Mouse (Mus musculus) cerebellum, adult 2 months (tissue): ENCODE measurements around the gene Tsc2. TPM values are rescaled to one million over a fixed set of nuclear protein-coding genes. Genes with fewer than 3 reads are reported as not detected.
"Not testable (repeated sequence)": the region's sequence is repeated elsewhere in the genome, so short reads cannot be mapped to it uniquely, and the experiment has no call there.

Experiments
- DNase-seq, 2 experiments: peaks; one replicate each; pipeline ENCODE4 v3.0.0; 2021
- H3K27ac ChIP-seq: fragments of 200-500 bp; 2 replicates; pipeline ENCODE4 v1.5.1; 2012; ENCODE audit warnings: low read length, control low read depth, inconsistent platforms; ENCODE audit not compliant: insufficient read depth
- H3K27me3 ChIP-seq: fragments of 200-500 bp; 2 replicates; pipeline ENCODE4 v1.6.1; 2012; ENCODE audit warnings: inconsistent platforms, mild to moderate bottlenecking, low read length, moderate library complexity; ENCODE audit not compliant: control insufficient read depth, insufficient read depth
- H3K4me1 ChIP-seq: fragments of 200-500 bp; 2 replicates; pipeline ENCODE4 v1.6.1; 2011; ENCODE audit warnings: low read length; ENCODE audit not compliant: control insufficient read depth, insufficient read depth
- H3K4me3 ChIP-seq: fragments of 200-500 bp; replicated peaks from 2 replicates; pipeline ENCODE3; 2011; ENCODE audit warnings: mild to moderate bottlenecking, low read depth, low read length, control low read depth; ENCODE audit not compliant: insufficient read depth
- CTCF ChIP-seq: fragments of 200-500 bp; IDR thresholded peaks from 2 replicates; pipeline ENCODE4 v1.5.1; 2011; ENCODE audit warnings: low read depth, mild to moderate bottlenecking, control low read depth, low read length, moderate library complexity, borderline replicate concordance; ENCODE audit not compliant: insufficient read depth
- POLR2A ChIP-seq: fragments of 200-500 bp; IDR thresholded peaks from 2 replicates; pipeline ENCODE4 v1.6.1; 2011; ENCODE audit warnings: low read length, control low read depth, borderline replicate concordance; ENCODE audit not compliant: insufficient read depth
- WGBS: fragments of 180-500 bp; shearing (Covaris S2); methylation state at CpG from one replicate; pipeline ENCODE4 v1.1.7; 2018; 5-methylcytosine and 5-hydroxymethylcytosine counted together
- polyA plus RNA-seq: library from polyadenylated mRNA; depleted of rRNA; stranded (reverse); fragments of >200 nt; gene quantifications from 2 replicates; pipeline ENCODE4 v1.2.3, GENCODE M21; 2012

Tsc2 gene
- polyA plus RNA-seq, 1 experiment = 168 TPM

DNA sequence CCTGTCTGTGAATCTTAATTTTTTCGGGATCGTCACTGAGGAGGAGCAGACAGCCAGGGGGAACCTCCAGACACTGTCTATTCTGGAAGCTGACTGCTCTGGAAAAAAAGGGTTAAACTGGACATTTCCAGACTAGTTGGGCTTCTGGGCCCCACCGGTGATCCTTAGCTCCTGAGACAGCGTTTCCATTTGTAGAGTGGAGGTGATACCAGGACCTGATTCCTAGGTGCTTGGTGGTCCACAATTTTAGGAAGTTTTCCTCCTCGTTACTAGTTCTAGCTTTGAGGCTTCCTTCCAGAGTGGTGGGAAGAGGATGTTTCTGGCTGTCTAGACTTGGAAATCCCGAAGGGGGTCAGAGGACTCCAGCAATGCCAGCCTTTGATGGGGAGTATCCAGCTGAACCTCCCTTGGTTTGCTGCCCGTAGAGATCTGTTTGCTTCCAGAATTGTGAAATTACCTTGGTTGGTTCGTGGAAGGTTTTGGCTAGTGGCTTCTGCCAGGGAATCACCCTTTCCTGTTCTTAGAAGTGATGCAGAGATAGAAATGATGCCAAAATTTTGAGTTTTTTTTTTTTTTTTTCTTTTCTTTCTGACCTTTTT is 37.9 kb upstream of the Tsc2 start:
- Histone ChIP-seq H3K4me1 (peaks cover 24% of the 10 kb centered on the region), H3K27me3 (no peaks in the 10 kb centered on the region), H3K27ac (peak overlapping the region; percentile 64), H3K4me3 (peak overlapping the region; percentile 69)
- TF ChIP-seq CTCF (no peak), POLR2A (no peak)
- WGBS = under 1% methylated on average over 8 of the region's 8 CpGs
- DNase-seq = no peak

- Histone ChIP-seq H3K27ac (peak within 1 kb of the TSS; percentile 64), H3K4me1 (peaks cover 24% of the 10 kb centered on the region), H3K4me3 (peak within 1 kb of the TSS; percentile 69), H3K27me3 (no peaks in the 10 kb centered on the region)
- WGBS = under 1% methylated on average over 80 of the region's 80 CpGs
- peak; percentile 95 to 96 for DNase-seq
- TF ChIP-seq CTCF (no peak), POLR2A (peak; percentile 92)
Observed at GRCm38 (mm10) chr17:24669545-24670245, 37.3 kb upstream of the Tsc2 start, which contains the start of gene Zfp598. Zfp598 (plus strand) TSS chr17:24669687.

- not testable (repeated sequence) for DNase-seq, H3K27me3 ChIP-seq
- 12% methylated on average over 15 of the region's 15 CpGs for WGBS
- peaks cover 20% of the 10 kb centered on the region for H3K4me1 ChIP-seq
- H3K27ac ChIP-seq = peak overlapping the region; percentile 15
- H3K4me3 ChIP-seq = peak overlapping the region; percentile 56
Observed at GRCm38 (mm10) chr17:24669214-24669544, 36.7 kb upstream of the Tsc2 start.

- no peaks in the 10 kb centered on the region for H3K27me3 ChIP-seq
- 11% methylated on average over 6 of the region's 6 CpGs for WGBS
- peak; percentile 79 to 85 for DNase-seq
- TF ChIP-seq POLR2A = no peak
- peak; percentile 77 for TF ChIP-seq CTCF
- H3K4me3 ChIP-seq = no peak overlapping the region
- no peak overlapping the region for H3K27ac ChIP-seq
- peaks cover 9% of the 10 kb centered on the region for H3K4me1 ChIP-seq
Observed at GRCm38 (mm10) chr17:24667416-24667815, 35.0 kb upstream of the Tsc2 start.

DNA sequence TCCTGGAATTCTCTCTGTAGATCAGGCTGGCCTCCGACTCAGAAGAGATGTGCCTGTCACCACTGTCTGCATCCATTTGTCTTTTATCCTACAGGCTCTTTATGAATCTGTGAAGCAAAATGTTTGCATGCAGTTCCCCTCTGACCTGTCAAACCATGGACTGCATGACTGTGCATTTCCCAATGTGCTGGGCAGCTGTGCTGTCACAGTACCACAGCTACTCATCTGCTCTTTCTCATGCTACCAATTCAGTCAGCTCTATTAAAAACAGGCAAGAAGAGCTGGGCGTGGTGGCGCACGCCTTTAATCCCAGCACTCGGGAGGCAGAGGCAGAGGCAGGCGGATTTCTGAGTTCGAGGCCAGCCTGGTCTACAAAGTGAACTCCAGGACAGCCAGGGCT is 34.6 kb upstream of the Tsc2 start:
- WGBS = 68% methylated on average over 7 of the region's 7 CpGs
- not testable (repeated sequence) for DNase-seq, H3K4me1 ChIP-seq, H3K27me3 ChIP-seq, H3K4me3 ChIP-seq, H3K27ac ChIP-seq

DNA sequence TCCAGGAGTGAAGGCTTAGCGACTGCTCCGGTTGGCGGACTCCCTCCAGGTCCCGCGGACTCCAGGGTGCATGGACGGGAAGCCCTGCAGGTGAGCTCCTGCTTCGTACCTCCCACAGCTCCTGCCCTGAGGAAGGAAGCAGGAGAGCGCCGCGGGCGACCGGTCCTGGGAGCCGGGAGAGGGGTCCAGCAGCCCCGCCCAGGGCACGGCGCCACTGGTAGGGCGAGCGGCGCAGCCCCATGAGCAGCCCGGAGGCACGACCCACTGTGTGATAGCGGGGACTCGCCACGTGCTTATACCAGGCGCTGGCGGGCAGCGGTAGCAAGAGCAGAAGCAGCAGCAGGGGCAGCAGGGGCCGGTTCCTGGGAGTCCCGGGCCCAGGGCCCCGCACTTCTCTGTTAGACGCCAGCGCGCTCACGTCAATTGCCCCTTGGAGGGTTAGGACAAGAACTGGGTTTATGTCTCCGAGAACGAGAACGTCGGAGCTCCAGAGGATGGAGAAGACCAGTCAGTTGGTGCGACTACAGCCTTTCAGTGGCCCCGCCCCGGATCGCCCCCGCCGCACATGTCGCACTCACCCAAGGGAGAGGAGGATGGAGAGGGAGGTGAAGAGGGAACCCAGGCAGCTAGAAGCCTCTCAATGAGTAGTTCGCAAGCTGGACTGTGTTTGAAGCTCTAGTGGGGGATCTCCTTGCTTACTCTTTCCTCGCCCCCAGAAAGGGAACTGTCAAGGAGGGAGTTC is 25.8 kb upstream of the Tsc2 start, which contains the start of gene Npw:
TSS of gene Npw (minus strand) at position 441 of the 742 bp plus-strand sequence.
- Histone ChIP-seq H3K27ac (no peak within 1 kb of the TSS), H3K4me1 (no peaks in the 10 kb centered on the region), H3K27me3 (no peaks in the 10 kb centered on the region; the same call in 1 of the 2 replicates), H3K4me3 (no peak within 1 kb of the TSS)
- WGBS = 5% methylated on average over 47 of the region's 47 CpGs
- TF ChIP-seq POLR2A (no peak), CTCF (no peak)
- DNase-seq = no peak

GRCm38 (mm10) chr17:24654969-24655368 is 22.5 kb upstream of the Tsc2 start:
- WGBS = 87% methylated on average over 4 of the region's 4 CpGs
- TF ChIP-seq POLR2A = no peak
- no peak for TF ChIP-seq CTCF

More at GRCm38 (mm10) chr17:24654969-24655368, 22.5 kb upstream of the Tsc2 start:
- Histone ChIP-seq H3K27me3 (no peaks in the 10 kb centered on the region; the same call in 1 of the 2 replicates), H3K4me1 (peaks cover 5% of the 10 kb centered on the region; the same call in 1 of the 2 replicates), H3K27ac (no peak overlapping the region), H3K4me3 (no peak overlapping the region)
- no peak for DNase-seq
